Mouse (Mus musculus) c-Kit-negative CD71-positive TER-119-positive erythroid progenitor cells, embryonic 14.5 days (primary cell): ENCODE measurements around the gene Klk1b24.
"Not testable (repeated sequence)": the region's sequence is repeated elsewhere in the genome, so short reads cannot be mapped to it uniquely, and the experiment has no call there.

Experiments used
- DNase-seq: peaks from one replicate; pipeline ENCODE4 v3.0.0-alpha.2; 2013; ENCODE audit warnings: low read depth, low spot score

Klk1b24 gene

DNA sequence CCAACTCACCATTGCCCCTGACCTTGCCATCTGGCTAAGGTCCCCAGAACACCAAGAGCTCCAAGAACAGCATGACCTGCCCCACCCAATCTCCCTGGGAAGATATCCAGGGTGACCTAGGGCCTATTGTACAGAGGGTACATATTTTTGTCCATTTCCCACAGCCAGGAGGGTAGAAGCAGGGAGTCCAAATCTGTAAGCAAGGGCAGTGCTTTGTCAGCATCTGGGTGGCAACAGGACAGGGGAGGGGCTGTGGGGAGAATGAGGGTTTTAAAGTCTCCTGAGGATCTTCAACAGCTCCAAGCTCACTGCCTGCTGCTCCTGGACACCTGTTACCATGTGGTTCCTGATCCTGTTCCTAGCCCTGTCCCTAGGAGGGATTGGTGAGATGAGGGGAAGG, at the start of gene Klk1b24:
Klk1b24 (plus strand) TSS at position 301 of the 400 bp plus-strand sequence.
- not testable (repeated sequence) for DNase-seq

DNA sequence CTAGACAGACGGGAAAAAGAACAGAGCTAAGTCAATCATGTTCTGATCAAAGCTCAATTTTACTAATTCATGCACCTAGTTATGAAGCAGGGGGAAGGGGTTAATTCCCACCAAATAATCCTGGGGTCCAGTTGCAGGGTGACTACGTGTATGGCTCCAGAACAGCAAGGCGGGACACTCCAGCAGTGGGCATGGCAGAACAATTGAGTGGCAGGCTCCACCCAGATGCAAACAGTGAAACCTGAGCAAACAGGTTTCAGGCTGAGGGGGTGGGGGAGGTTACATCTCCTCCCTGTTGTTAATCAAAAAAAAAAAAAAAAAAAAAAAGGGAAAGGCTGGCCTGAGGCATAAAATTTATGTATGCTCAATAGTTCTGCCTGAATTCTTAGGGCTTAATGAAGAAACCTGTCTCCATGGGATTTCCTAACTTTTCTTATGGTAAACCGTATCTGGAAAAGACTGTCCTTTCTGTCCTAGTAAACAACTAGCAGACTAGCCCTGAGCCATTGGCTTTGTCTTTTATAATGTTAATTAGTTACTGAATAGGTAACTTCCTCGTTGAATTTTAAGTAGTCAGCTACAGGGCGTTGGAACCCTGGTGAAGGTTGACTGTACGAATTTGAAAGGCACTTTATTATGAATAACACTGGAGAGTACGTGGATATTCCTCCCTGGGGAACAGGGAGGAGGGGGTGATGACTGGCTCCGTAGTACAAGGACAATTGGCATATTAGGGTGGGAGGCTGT, 8.6 kb upstream of the Klk1b24 start:
- DNase-seq, result no peak

DNA sequence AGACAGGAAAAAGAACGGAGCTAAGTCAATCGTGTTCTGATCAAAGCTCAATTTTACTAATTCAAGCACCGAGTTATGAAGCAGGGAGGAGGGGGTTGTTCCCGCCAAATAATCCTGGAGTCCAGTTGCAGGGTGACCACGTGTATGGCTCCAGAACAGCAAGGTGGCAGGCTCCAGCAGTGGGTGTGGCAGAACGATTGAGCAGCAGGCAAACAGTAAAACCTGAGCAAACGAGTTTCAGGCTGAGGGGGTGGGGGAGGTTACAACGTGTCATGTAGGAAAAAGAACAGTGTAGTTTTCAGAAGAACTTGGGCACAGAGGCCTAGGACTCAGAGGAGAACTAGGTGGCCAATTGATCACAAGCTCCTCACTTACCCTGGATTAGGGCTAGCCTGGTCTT, 1.5 kb upstream of the Klk1b24 start:
- not testable (repeated sequence) for DNase-seq

DNA sequence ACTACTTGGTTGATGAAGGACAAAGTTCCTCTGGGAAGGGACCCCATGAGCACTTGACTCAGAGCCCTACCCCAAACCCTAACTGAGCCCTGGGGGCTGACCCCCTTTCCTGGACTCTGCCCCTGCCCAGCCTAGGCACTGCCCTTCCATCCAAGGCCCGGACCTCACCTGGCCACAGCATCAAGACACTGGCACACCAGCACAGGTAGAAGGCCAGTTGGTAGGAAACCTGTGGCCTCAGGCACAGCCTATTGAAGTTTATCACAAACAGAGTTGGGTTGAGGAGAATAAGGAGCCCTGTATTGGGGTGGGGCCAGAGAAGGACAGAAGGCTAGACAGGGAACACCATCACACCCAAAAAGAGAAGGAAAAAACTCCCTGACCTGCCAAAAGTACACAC, 5.4 kb downstream of the Klk1b24 start:
- DNase-seq, result not testable (repeated sequence)

DNA sequence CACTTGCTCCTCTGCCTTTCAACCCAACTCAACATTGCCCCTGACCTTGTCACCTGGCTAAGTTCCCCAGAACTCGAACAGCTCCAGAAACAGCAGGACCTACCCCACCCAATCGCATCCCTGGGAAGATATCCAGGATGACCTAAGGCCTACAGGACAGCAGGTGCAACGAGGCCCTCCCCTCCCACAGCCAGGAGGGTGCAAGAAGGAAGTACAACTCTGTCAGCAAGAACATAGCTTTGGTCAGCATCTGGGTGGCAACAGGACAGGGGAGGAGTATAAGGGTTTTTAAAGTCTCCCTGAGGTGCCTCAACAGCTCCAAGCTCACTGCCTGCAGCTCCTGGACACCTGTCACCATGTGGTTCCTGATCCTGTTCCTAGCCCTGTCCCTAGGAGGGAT, 9.9 kb downstream of the Klk1b24 start, which contains the start of gene Klk1b3:
Klk1b3 (plus strand) TSS at position 301 of the 400 bp plus-strand sequence.
- DNase-seq, result no peak

DNA sequence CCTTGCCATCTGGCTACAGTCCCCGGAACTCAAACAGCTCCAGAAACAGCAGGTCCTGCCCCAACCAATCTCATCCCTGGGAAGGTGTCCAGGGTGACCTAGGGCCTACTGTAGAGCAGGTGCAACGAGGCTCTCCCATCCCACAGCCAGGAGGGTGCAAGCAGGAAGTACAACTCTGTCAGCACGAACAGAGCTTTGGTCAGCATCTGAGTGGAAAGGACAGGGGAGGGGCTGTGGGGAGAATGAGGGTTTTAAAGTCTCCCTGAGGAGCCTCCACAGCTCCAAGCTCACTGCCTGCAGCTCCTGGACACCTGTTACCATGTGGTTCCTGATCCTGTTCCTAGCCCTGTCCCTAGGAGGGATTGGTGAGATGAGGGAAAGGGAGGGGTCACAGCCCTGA, 19.1 kb downstream of the Klk1b24 start, which contains the start of gene Klk1b4:
Klk1b4 (plus strand) TSS at position 301 of the 400 bp plus-strand sequence.
- not testable (repeated sequence) for DNase-seq

DNA sequence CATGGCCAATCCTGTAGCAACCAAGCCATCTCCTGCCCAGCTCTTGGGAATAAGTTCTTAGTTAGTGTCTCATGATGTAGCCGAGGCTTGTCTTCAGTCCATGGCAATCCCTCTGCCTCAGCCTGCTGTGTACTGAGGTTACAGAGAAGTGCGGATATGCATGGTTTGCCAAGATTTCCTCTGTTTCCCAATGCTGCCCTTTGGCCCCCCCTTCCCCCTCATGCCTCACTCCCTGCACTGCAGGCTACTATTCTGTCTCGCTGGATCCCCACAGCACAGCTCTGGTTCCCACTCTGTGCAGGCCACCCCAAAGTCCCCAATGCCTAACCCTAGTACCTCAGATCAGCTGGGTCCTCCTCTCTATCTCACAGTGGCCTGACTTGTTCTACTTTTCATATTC, 20.3 kb downstream of the Klk1b24 start:
- DNase-seq, result no peak

DNA sequence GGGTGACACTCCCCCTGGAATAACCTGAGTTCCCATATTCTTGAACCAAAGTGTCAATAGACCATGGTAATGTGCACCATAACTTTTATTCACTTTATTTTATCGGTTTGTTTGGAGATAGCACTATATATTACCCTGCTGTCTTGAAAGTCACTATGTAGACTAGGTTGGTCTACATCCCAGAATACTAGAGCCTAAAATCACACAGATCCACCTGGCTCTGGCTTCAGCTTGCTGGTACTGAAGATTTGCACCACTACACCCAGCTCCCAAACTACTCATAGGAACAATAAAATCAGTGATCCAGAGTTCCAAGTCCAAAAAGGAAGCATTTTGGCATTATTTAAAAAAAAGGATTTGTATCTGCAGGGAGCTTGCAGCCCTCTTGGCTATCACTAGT, 27.6 kb downstream of the Klk1b24 start, which contains the start of gene Klk1b5:
Klk1b5 (plus strand) TSS at position 301 of the 400 bp plus-strand sequence.
- no peak for DNase-seq

DNA sequence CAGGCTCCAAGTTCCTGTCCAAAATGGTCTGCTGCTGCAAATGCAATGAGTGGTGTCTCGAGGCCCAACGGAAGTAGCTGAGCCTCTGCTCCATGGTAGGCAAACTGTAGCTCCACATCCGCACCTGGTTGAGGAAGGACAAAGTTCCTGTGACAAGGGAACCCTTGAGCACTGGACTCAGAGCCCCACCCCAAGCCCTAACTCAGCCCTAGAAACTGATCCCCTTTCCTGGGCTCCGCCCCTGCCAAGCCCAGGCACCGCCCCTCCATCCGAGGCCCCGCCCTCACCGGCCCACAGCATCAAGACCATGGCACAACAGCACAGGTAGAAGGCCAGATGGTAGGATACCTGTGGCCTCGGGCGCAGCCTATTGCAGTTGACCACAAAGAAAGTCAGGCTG, 33.6 kb downstream of the Klk1b24 start:
- not testable (repeated sequence) for DNase-seq

DNA sequence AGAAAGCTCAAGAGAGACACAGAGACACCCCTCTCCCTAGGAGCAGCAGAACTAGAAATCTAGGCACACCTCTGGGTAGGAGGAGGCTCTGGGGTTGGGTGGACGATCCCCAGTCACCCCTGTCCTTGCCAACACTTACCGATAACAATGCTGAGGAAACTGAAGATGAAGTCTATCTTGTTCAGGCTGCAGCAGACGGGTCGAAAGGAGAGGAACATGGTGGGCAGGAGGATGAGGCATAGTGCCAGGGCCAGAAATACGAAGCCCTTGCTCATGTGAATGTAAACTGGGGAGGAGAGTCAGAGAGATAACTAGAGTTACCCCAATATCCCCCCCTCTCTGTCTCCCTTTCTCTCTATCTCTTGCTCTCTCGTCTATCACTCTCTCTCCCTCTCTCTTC, 34.3 kb downstream of the Klk1b24 start:
- not testable (repeated sequence) for DNase-seq

DNA sequence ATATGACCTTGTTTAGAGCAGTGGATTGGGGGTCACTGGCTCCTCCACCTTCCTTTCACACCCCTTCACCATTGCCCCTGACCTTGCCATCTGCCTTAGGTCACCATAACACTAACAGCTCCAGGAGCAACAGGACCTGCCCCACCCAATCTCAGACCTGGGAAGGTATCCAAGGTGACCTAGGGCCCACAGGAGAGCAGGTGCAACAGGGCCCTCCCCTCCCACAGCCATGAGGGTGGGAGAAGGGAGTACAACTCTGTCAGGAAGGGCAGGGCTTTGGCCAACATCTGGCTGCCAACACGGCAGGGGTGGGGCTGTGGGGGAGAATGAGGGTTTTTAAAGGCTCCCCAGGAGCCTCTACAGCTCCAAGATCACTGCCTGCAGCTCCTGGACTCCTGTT, 37.0 kb downstream of the Klk1b24 start, which contains the start of gene Klk1:
Klk1 (plus strand) TSS at position 285 of the 400 bp plus-strand sequence.
- DNase-seq, result no peak

DNA sequence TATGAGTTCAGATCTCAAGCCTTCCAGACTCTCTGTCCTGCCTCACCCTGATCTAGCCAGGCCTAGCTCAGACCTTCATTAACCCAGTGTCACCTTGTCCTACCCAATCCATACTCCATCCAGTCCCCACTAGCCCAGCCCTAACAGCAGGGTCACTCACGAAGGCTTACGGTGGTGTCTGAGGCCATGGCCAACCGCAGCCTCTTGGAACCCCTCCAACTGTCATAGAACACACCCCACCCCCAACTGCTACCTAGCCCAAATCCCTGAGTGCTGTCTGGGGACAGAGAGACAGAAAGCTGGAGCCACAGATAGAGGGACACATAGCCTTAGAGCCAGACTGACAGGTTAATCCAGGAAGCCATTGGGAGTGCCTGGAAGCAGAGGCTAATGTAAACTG, 47.9 kb downstream of the Klk1b24 start, which contains the start of gene Gm36864:
Gm36864 (plus strand) TSS at position 269 of the 400 bp plus-strand sequence.
- DNase-seq, result no peak

DNA sequence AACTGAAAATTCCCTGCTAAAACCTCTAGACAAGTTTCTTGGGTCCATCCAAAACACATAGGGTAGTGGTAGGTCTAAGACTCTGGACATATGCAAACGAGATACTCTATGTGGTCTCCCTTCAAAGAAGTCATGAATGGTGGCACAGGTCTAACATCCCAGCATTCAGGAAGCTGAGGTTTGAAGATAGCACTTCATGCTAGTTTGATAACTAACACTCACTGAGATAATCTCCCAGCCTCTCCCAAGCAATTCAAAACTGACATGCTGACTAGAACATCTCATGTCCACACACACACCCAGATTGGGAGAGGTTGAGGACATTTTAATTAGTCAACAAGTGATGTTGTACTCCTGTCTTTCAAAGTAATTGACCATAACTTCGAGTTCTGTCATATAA, 51.9 kb downstream of the Klk1b24 start:
- no peak for DNase-seq

DNA sequence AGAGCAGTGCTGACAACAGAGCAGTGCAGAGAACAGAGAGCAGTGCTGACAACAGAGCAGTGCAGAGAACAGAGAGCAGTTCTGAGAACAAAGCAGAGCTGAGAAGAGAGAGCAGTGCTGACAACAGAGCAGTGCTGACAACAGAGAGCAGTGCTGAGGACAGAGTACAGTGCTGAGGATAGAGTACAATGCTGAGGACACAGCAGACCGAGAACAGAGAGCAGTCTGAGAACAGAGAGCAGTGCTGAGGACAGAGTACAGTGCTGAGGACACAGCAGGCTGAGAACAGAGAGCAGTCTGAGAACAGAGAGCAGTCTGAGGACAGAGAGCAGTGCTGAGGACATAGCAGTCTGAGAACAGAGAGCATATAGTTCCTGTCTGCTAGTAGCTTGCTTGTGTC, 52.7 kb downstream of the Klk1b24 start:
- DNase-seq, result no peak

DNA sequence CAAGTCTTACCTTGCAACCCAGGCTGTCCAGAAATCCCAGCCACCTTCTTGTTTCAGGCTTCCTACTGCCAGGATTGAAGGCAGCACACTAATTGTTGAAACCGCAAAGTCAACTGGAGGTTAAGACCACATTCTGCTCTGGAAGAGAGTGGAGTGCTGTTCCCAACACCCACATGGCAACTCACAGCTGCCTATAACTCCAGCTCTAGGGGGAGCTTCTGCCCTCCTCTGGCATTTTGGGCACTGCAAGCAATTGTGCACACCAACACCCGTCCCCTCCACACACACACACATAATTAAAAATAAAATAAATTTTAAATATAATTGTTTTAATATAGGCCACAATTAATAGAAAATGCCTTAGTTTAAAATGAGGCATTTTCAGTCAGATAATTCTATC, 53.1 kb downstream of the Klk1b24 start:
- DNase-seq, result no peak
